Mouse (Mus musculus): Measurements from ENCODE around the gene Cmtm5. TPM values are rescaled to one million over a fixed set of nuclear protein-coding genes. Genes with fewer than 3 reads are reported as not detected.

Gene Cmtm5
- polyA plus RNA-seq, 1 experiment from 2014 or later = 6.5 TPM

- H3K27ac ChIP-seq = no peak overlapping the region
- no peak overlapping the region for H3K4me2 ChIP-seq
- no peaks in the 10 kb centered on the region; the same call in 1 of the 2 replicates for H3K36me3 ChIP-seq (replicated peaks)
- 90% methylated on average over 16 of the region's 16 CpGs for WGBS
- H3K9me3 ChIP-seq = no peaks in the 10 kb centered on the region
- no peak overlapping the region for H3K9ac ChIP-seq
- H3K27me3 ChIP-seq (replicated peaks) = no peaks in the 10 kb centered on the region
- no peak overlapping the region for H3K4me3 ChIP-seq
- no peak for ATAC-seq (replicated peaks)
- H3K4me1 ChIP-seq = peaks cover 14% of the 10 kb centered on the region
Observed at GRCm38 (mm10) chr14:54920076-54920685, 15.9 kb upstream of the Cmtm5 start.

GRCm38 (mm10) chr14:54924641-54925348 lies 11.3 kb upstream of the Cmtm5 start:
- 16% methylated on average over 7 of the region's 7 CpGs for WGBS
- H3K4me1 ChIP-seq = peaks cover 36% of the 10 kb centered on the region
- peak overlapping the region; percentile 85 for H3K4me2 ChIP-seq
- peak; percentile 48 for ATAC-seq (replicated peaks)
- H3K4me3 ChIP-seq = peak overlapping the region; percentile 51
- no peak overlapping the region for H3K9ac ChIP-seq
- H3K9me3 ChIP-seq = no peaks in the 10 kb centered on the region
- H3K36me3 ChIP-seq (replicated peaks) = no peaks in the 10 kb centered on the region; the same call in 1 of the 2 replicates
- H3K27me3 ChIP-seq (replicated peaks) = no peaks in the 10 kb centered on the region
- peak overlapping the region; percentile 85 for H3K27ac ChIP-seq

- WGBS = 2% methylated on average over 57 of the region's 57 CpGs
- Histone ChIP-seq H3K27me3 (replicated peaks) (no peaks in the 10 kb centered on the region), H3K4me3 (peak within 1 kb of the TSS; percentile 51), H3K27ac (peak within 1 kb of the TSS; percentile 85), H3K4me2 (peak within 1 kb of the TSS; percentile 85), H3K9ac (peak within 1 kb of the TSS; percentile 64), H3K36me3 (replicated peaks) (no peaks in the 10 kb centered on the region; the same call in 1 of the 2 replicates), H3K4me1 (peaks cover 41% of the 10 kb centered on the region), H3K9me3 (no peaks in the 10 kb centered on the region)
- ATAC-seq (replicated peaks) = peak; percentile 65
Observed at GRCm38 (mm10) chr14:54925349-54926342, 10.4 kb upstream of the Cmtm5 start, which contains the start of gene Efs. TSS of gene Efs (minus strand) at chr14:54926126.

DNA sequence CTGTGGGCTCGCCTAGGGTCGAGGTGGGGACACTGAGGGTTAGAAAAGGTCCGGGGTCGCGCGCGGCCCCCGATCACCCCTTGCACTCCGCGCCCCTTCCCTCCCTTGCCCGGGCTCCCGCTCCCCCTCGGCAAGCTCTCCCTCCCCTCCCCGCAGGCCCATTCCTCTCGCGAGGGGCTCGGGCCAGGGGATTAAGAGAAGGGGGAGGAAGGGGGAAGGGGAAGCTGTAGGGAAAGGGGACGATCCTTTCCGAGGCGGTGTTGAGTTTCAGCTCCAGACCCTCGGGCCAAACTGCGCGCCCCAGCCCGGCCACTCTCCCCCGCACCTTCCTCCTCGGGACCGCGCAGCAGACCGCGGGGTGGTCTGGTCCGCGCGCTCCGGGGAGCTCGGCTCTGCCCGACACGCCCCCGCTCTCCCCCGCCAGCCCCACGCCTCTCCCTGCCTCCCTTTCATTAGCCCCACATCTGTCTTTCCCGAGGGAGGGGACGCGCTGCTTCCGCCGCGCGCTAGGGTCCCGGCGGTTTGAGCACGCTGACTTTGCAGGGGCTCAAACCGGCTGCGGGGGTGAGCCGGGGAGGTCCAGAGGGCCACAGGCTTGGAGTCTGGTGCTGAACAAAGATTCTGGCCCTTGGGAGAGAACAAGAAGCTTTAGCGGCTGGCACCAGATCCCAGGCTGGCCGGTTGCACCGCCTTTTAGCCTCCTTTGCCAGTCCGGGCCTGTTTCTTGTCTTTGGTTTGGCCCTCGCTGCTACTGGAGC lies 9.5 kb upstream of the Cmtm5 start:
- peak overlapping the region; percentile 64 for H3K9ac ChIP-seq
- H3K4me2 ChIP-seq = peak overlapping the region; percentile 85
- under 1% methylated on average over 56 of the region's 58 CpGs for WGBS

GRCm38 (mm10) chr14:54927296-54927695 lies 8.8 kb upstream of the Cmtm5 start:
- peak overlapping the region; percentile 64; the same call in 1 of the 2 replicates for H3K9ac ChIP-seq

More for the DNA sequence above, 9.5 kb upstream of the Cmtm5 start:
- H3K27me3 ChIP-seq (replicated peaks) = no peaks in the 10 kb centered on the region
- ATAC-seq (replicated peaks) = peak; percentile 65
- no peaks in the 10 kb centered on the region for H3K9me3 ChIP-seq
- H3K36me3 ChIP-seq (replicated peaks) = no peaks in the 10 kb centered on the region; the same call in 1 of the 2 replicates
- peak overlapping the region; percentile 85 for H3K27ac ChIP-seq
- H3K4me1 ChIP-seq = peaks cover 41% of the 10 kb centered on the region
- H3K4me3 ChIP-seq = peak overlapping the region; percentile 51

GRCm38 (mm10) chr14:54929801-54930200 lies 6.3 kb upstream of the Cmtm5 start:
- Histone ChIP-seq H3K4me3 (no peak overlapping the region), H3K27me3 (replicated peaks) (no peaks in the 10 kb centered on the region), H3K9ac (no peak overlapping the region), H3K36me3 (replicated peaks) (no peaks in the 10 kb centered on the region), H3K27ac (no peak overlapping the region), H3K9me3 (no peaks in the 10 kb centered on the region), H3K4me2 (no peak overlapping the region), H3K4me1 (peaks cover 30% of the 10 kb centered on the region)
- no peak for ATAC-seq (replicated peaks)
- WGBS = 85% methylated on average over 5 of the region's 5 CpGs

More at GRCm38 (mm10) chr14:54927296-54927695, 8.8 kb upstream of the Cmtm5 start:
- H3K36me3 ChIP-seq (replicated peaks) = no peaks in the 10 kb centered on the region
- no peaks in the 10 kb centered on the region for H3K9me3 ChIP-seq
- WGBS = 17% methylated on average over 7 of the region's 7 CpGs
- ATAC-seq (replicated peaks) = no peak
- peak overlapping the region; percentile 51 for H3K4me3 ChIP-seq
- H3K4me2 ChIP-seq = peak overlapping the region; percentile 85
- H3K4me1 ChIP-seq = peaks cover 41% of the 10 kb centered on the region
- no peaks in the 10 kb centered on the region for H3K27me3 ChIP-seq (replicated peaks)
- H3K27ac ChIP-seq = peak overlapping the region; percentile 85

GRCm38 (mm10) chr14:54930431-54930830 lies 5.6 kb upstream of the Cmtm5 start:
- no peaks in the 10 kb centered on the region for H3K27me3 ChIP-seq (replicated peaks)
- H3K9me3 ChIP-seq = no peaks in the 10 kb centered on the region
- no peak for ATAC-seq (replicated peaks)
- H3K4me1 ChIP-seq = peaks cover 24% of the 10 kb centered on the region
- no peak overlapping the region for H3K4me3 ChIP-seq
- H3K27ac ChIP-seq = no peak overlapping the region
- no peaks in the 10 kb centered on the region for H3K36me3 ChIP-seq (replicated peaks)
- 20% methylated on average over 2 of the region's 2 CpGs for WGBS
- no peak overlapping the region for H3K4me2 ChIP-seq
- no peak overlapping the region for H3K9ac ChIP-seq

GRCm38 (mm10) chr14:54932645-54933150 lies 3.4 kb upstream of the Cmtm5 start, which contains the start of gene Il25:
TSS of gene Il25 (plus strand) at chr14:54932695.
- Histone ChIP-seq H3K4me3 (no peak within 1 kb of the TSS), H3K9ac (no peak within 1 kb of the TSS), H3K9me3 (no peaks in the 10 kb centered on the region), H3K27ac (no peak within 1 kb of the TSS), H3K4me1 (peaks cover 12% of the 10 kb centered on the region; the same call in 1 of the 2 replicates), H3K4me2 (no peak within 1 kb of the TSS), H3K27me3 (replicated peaks) (no peaks in the 10 kb centered on the region), H3K36me3 (replicated peaks) (no peaks in the 10 kb centered on the region)
- 41% methylated on average over 6 of the region's 6 CpGs for WGBS
- no peak for ATAC-seq (replicated peaks)

- H3K4me2 ChIP-seq = no peak overlapping the region
- no peaks in the 10 kb centered on the region for H3K9me3 ChIP-seq
- H3K4me1 ChIP-seq = peaks cover 7% of the 10 kb centered on the region; the same call in 1 of the 2 replicates
- no peak overlapping the region for H3K4me3 ChIP-seq
- H3K9ac ChIP-seq = no peak overlapping the region
- WGBS = 63% methylated on average over 6 of the region's 6 CpGs
- H3K27ac ChIP-seq = peak overlapping the region; percentile 63
- no peaks in the 10 kb centered on the region for H3K36me3 ChIP-seq (replicated peaks)
- H3K27me3 ChIP-seq (replicated peaks) = no peaks in the 10 kb centered on the region
- no peak for ATAC-seq (replicated peaks)
Observed at GRCm38 (mm10) chr14:54936831-54937160, 735 bp downstream of the Cmtm5 start.

DNA sequence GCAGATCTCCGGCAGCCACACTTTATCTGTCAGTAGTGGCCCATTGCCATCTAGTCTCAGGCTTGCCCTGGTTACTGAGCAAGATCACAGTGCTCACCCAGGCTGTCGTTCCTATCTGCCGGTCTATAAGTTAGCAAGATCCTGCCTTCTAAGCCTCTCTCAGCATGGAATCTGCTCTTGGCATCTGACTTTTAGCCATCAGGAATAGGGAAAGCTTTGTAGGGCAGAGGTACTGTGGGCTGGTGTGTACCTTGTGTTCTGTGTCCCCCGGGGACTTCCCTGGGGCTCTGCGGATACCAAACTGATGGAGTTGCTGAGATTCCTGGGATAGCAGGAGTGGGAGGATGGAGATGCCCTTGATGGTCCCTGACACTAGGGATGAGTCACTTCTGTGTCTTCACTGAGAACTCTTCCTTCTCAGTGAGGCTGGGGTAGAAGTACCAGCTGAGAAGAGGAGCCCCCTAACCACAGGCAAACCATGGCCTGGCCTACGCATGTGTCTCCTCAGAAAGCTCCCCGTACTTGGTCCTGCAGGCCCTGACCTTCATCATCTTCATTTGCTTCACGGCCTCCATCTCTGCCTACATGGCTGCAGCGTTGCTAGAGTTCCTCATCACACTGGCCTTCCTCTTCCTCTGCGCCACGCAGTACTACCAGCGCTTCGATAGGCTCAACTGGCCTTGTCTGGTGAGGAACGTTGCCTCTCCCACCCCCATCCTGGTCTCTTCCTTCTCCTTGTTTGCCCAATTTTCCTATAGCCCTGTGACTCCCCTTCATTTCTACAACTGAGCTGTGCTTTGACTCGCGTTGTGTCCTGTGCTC lies 1.5 kb downstream of the Cmtm5 start:
- H3K36me3 ChIP-seq (replicated peaks) = no peaks in the 10 kb centered on the region
- 93% methylated on average over 16 of the region's 16 CpGs for WGBS
- no peaks in the 10 kb centered on the region for H3K27me3 ChIP-seq (replicated peaks)
- no peak overlapping the region for H3K9ac ChIP-seq
- no peak overlapping the region for H3K4me2 ChIP-seq
- ATAC-seq (replicated peaks) = no peak
- no peak overlapping the region for H3K27ac ChIP-seq
- H3K4me1 ChIP-seq = peaks cover 7% of the 10 kb centered on the region; the same call in 1 of the 2 replicates
- H3K4me3 ChIP-seq = no peak overlapping the region
- no peaks in the 10 kb centered on the region for H3K9me3 ChIP-seq

Data from midbrain, embryonic 15.5 days (tissue).